Mouse (Mus musculus) spleen, adult 2 months (tissue): ENCODE measurements around the gene Asb15. TPM values are rescaled to one million over a fixed set of nuclear protein-coding genes. Genes with fewer than 3 reads are reported as not detected.

ENCODE experiments used
- DNase-seq, 2 experiments: peaks; one replicate each; pipeline versions ENCODE4 v3.0.0 to v3.0.0-alpha.2; 2012 to 2021; ENCODE audit warnings: low spot score in 2 of 2, low read depth in 1 of 2
- H3K27ac ChIP-seq: fragments of 200-500 bp; 2 replicates; pipeline ENCODE4 v1.5.1; 2012; ENCODE audit warnings: low read length, inconsistent platforms; ENCODE audit not compliant: insufficient read depth
- H3K27me3 ChIP-seq: fragments of 200-500 bp; 2 replicates; pipeline ENCODE4 v1.6.1; 2012; ENCODE audit warnings: mild to moderate bottlenecking, moderate library complexity, low read length, inconsistent platforms; ENCODE audit not compliant: control insufficient read depth, insufficient read depth
- H3K36me3 ChIP-seq: fragments of 200-500 bp; 2 replicates; pipeline ENCODE4 v1.6.1; 2012; ENCODE audit warnings: mild to moderate bottlenecking, low read length, inconsistent platforms; ENCODE audit not compliant: control insufficient read depth, insufficient read depth
- H3K4me1 ChIP-seq: fragments of 200-500 bp; 2 replicates; pipeline ENCODE4 v1.6.1; 2011; ENCODE audit warnings: inconsistent platforms; ENCODE audit not compliant: control insufficient read depth, insufficient read depth, insufficient read length
- H3K4me3 ChIP-seq: fragments of 200-500 bp; 2 replicates; pipeline ENCODE4 v1.5.1; 2011; ENCODE audit warnings: mild to moderate bottlenecking, inconsistent platforms; ENCODE audit not compliant: insufficient read depth, insufficient read length; ENCODE audit errors: extremely low read depth
- CTCF ChIP-seq: fragments of 200-500 bp; IDR thresholded peaks from 2 replicates; pipeline ENCODE4 v1.5.1; 2011; ENCODE audit warnings: mild to moderate bottlenecking, inconsistent platforms; ENCODE audit not compliant: insufficient read depth, insufficient read length, insufficient replicate concordance; ENCODE audit errors: extremely low read depth
- POLR2A ChIP-seq: fragments of 200-500 bp; IDR thresholded peaks from 2 replicates; pipeline ENCODE4 v1.6.1; 2011; ENCODE audit warnings: low read depth, low read length, inconsistent platforms
- WGBS: fragments of 180-500 bp; shearing (Covaris S2); methylation state at CpG from one replicate; pipeline ENCODE4 v1.1.7; 2018; 5-methylcytosine and 5-hydroxymethylcytosine counted together
- polyA plus RNA-seq: library from polyadenylated mRNA; depleted of rRNA; stranded (reverse); fragments of >200 nt; gene quantifications from 2 replicates; pipeline ENCODE4 v1.2.3, GENCODE M21; 2012

Asb15 gene
- polyA plus RNA-seq, 1 experiment: not detected

GRCm38 (mm10) chr6:24564886-24565285 lies 36.9 kb downstream of the Asb15 start:
- no peaks in the 10 kb centered on the region for H3K4me1 ChIP-seq
- TF ChIP-seq CTCF (no peak), POLR2A (no peak)
- no peaks in the 10 kb centered on the region for H3K36me3 ChIP-seq
- H3K4me3 ChIP-seq: no peak overlapping the region
- H3K27me3 ChIP-seq: no peaks in the 10 kb centered on the region
- 78% methylated on average over 1 of the region's 1 CpGs for WGBS
- H3K27ac ChIP-seq: no peak overlapping the region
- DNase-seq: no peak

GRCm38 (mm10) chr6:24568963-24569362 lies 41.0 kb downstream of the Asb15 start:
- H3K36me3 ChIP-seq: no peaks in the 10 kb centered on the region
- no peak for DNase-seq
- H3K27ac ChIP-seq: no peak overlapping the region
- TF ChIP-seq POLR2A (no peak), CTCF (no peak)
- no peak overlapping the region for H3K4me3 ChIP-seq
- 86% methylated on average over 5 of the region's 5 CpGs for WGBS
- no peaks in the 10 kb centered on the region for H3K4me1 ChIP-seq
- H3K27me3 ChIP-seq: no peaks in the 10 kb centered on the region

- no peak for DNase-seq
- TF ChIP-seq CTCF (no peak), POLR2A (no peak)
- Histone ChIP-seq H3K4me3 (no peak overlapping the region), H3K4me1 (no peaks in the 10 kb centered on the region), H3K27me3 (no peaks in the 10 kb centered on the region), H3K27ac (no peak overlapping the region), H3K36me3 (no peaks in the 10 kb centered on the region)
- 92% methylated on average over 1 of the region's 1 CpGs for WGBS
These were observed 41.8 kb downstream of the Asb15 start for GRCm38 (mm10) chr6:24569711-24570110.

- no peak for TF ChIP-seq POLR2A
- TF ChIP-seq CTCF: no peak
- WGBS: 85% methylated on average over 11 of the region's 11 CpGs
- Histone ChIP-seq H3K27ac (no peak overlapping the region), H3K27me3 (no peaks in the 10 kb centered on the region), H3K36me3 (no peaks in the 10 kb centered on the region), H3K4me3 (no peak overlapping the region), H3K4me1 (no peaks in the 10 kb centered on the region)
- no peak for DNase-seq
These were observed 42.3 kb downstream of the Asb15 start for GRCm38 (mm10) chr6:24570278-24570677.

- Histone ChIP-seq H3K36me3 (no peaks in the 10 kb centered on the region), H3K27ac (no peak overlapping the region), H3K27me3 (no peaks in the 10 kb centered on the region), H3K4me1 (no peaks in the 10 kb centered on the region), H3K4me3 (no peak overlapping the region)
- no peak for DNase-seq
- 62% methylated on average over 6 of the region's 6 CpGs for WGBS
- no peak for TF ChIP-seq POLR2A
- no peak for TF ChIP-seq CTCF
These were observed 43.2 kb downstream of the Asb15 start for GRCm38 (mm10) chr6:24571126-24571525.

GRCm38 (mm10) chr6:24572431-24572830 lies 44.5 kb downstream of the Asb15 start:
- no peak overlapping the region for H3K27ac ChIP-seq
- TF ChIP-seq POLR2A (no peak), CTCF (no peak)
- 93% methylated on average over 14 of the region's 14 CpGs for WGBS
- no peak for DNase-seq
- no peaks in the 10 kb centered on the region for H3K36me3 ChIP-seq
- H3K27me3 ChIP-seq: no peaks in the 10 kb centered on the region
- no peaks in the 10 kb centered on the region for H3K4me1 ChIP-seq
- H3K4me3 ChIP-seq: no peak overlapping the region

GRCm38 (mm10) chr6:24573319-24573718 lies 45.4 kb downstream of the Asb15 start:
- Histone ChIP-seq H3K4me1 (no peaks in the 10 kb centered on the region), H3K36me3 (no peaks in the 10 kb centered on the region), H3K4me3 (no peak overlapping the region), H3K27me3 (no peaks in the 10 kb centered on the region), H3K27ac (no peak overlapping the region)
- no peak for DNase-seq
- no peak for TF ChIP-seq POLR2A
- TF ChIP-seq CTCF: no peak

GRCm38 (mm10) chr6:24583456-24583855 lies 55.5 kb downstream of the Asb15 start:
- TF ChIP-seq POLR2A: no peak
- no peak for TF ChIP-seq CTCF
- no peak overlapping the region for H3K27ac ChIP-seq

More at GRCm38 (mm10) chr6:24583456-24583855, 55.5 kb downstream of the Asb15 start:
- 80% methylated on average over 3 of the region's 3 CpGs for WGBS
- H3K36me3 ChIP-seq: no peaks in the 10 kb centered on the region
- no peak for DNase-seq
- no peaks in the 10 kb centered on the region for H3K27me3 ChIP-seq
- no peaks in the 10 kb centered on the region for H3K4me1 ChIP-seq
- H3K4me3 ChIP-seq: no peak overlapping the region
